In genomic region chr1:120072900-120073299, GRCm38 (mm10) we compare ENCODE assay signal across 8 mouse cellular contexts. TPM values are rescaled to one million over a fixed set of nuclear protein-coding genes. Genes with fewer than 3 reads are reported as not detected.
A peak's percentile ranks its signal among the peaks of the same experiment; 100 is the strongest.
DNase-seq lines count a peak whose midpoint lies in the region; ATAC-seq and TF ChIP-seq lines count a peak whose summit lies in the region.

No protein-coding gene starts in this region.

- H3K27me3 ChIP-seq in embryonic facial prominence, embryonic 15.5 days, result peaks cover 35% of the 10 kb centered on the region
- H3K27me3 ChIP-seq in hindbrain, embryonic 13.5 days, result peaks cover 51% of the 10 kb centered on the region
- H3K27me3 ChIP-seq in myocyte (ENCODE audit: control insufficient read depth, insufficient read depth, insufficient read length), result no peaks in the 10 kb centered on the region

- DNase-seq in ES-E14 (ENCODE audit: low read depth, low spot score) (no peak), liver (peak; percentile 45)
- DNase-seq in adrenal gland, postnatal 10 days, result peak; percentile 77
- DNase-seq in thymus, postnatal 14 days, result no peak

- in situ Hi-C loops in ES-E14 (cut with MboI; ENCODE audit: low sequenced_read_pairs in 2 of 2, unreplicated experiment in 2 of 2), result no loop called here

- H3ac ChIP-seq in myocyte (ENCODE audit: control insufficient read depth, insufficient read length), result peak overlapping the region; percentile 16

- ATAC-seq in embryonic facial prominence, embryonic 15.5 days (ENCODE audit: insufficient number of reproducible peaks, low FRiP score, low TSS enrichment, low read depth), result no peak
- ATAC-seq in hindbrain, embryonic 13.5 days (ENCODE audit: low FRiP score), result no peak
- ATAC-seq in inflammation-experienced regulatory T-cells, adult 6 months, result no peak

- H3K27ac ChIP-seq in ES-E14 (ENCODE audit: insufficient read depth, low read depth, low read length, poor library complexity, severe bottlenecking), result no peak overlapping the region
- H3K27ac ChIP-seq in embryonic facial prominence, embryonic 15.5 days (replicated peaks), result no peak overlapping the region
- H3K27ac ChIP-seq in hindbrain, embryonic 13.5 days, result no peak overlapping the region

- no peak for TF ChIP-seq POLR2A in myocyte (IDR thresholded peaks at IDR 0.05; ENCODE audit: insufficient read length, low read depth)

- H3K9me3 ChIP-seq in ES-E14 (ENCODE audit: control insufficient read depth, insufficient read depth, low read depth, low read length), result no peaks in the 10 kb centered on the region
- no peaks in the 10 kb centered on the region for H3K9me3 ChIP-seq in embryonic facial prominence, embryonic 15.5 days (replicated peaks)
- no peaks in the 10 kb centered on the region for H3K9me3 ChIP-seq in hindbrain, embryonic 13.5 days

- peaks cover 15% of the 10 kb centered on the region for H3K79me2 ChIP-seq in myocyte (ENCODE audit: control insufficient read depth, insufficient read depth)

- H3K9ac ChIP-seq in ES-E14 (ENCODE audit: insufficient read depth, low read depth, low read length, poor library complexity, severe bottlenecking), result peak overlapping the region; percentile 66; the same call in 1 of the 2 replicates
- no peak overlapping the region for H3K9ac ChIP-seq in embryonic facial prominence, embryonic 15.5 days
- peak overlapping the region; percentile 46 for H3K9ac ChIP-seq in hindbrain, embryonic 13.5 days

- H3K4me3 ChIP-seq in ES-E14 (ENCODE audit: insufficient read depth in 1 of 2, low read depth in 1 of 2, low read length in 2 of 2, poor library complexity in 1 of 2, severe bottlenecking in 1 of 2) (peak overlapping the region; percentile 69 to 70), myocyte (peak overlapping the region; percentile 59)
- H3K4me3 ChIP-seq in embryonic facial prominence, embryonic 15.5 days (replicated peaks), result peak overlapping the region; percentile 41
- peak overlapping the region; percentile 41 for H3K4me3 ChIP-seq in hindbrain, embryonic 13.5 days

- 10% methylated on average over 16 of the region's 16 CpGs for WGBS in embryonic facial prominence, embryonic 15.5 days
- 19% methylated on average over 16 of the region's 16 CpGs for WGBS in hindbrain, embryonic 13.5 days

- peaks cover 3% of the 10 kb centered on the region; the same call in 1 of the 2 replicates for H3K36me3 ChIP-seq in ES-E14 (ENCODE audit: control insufficient read depth, insufficient read depth, low read length, poor library complexity, severe bottlenecking)
- H3K36me3 ChIP-seq in embryonic facial prominence, embryonic 15.5 days, result no peaks in the 10 kb centered on the region
- no peaks in the 10 kb centered on the region for H3K36me3 ChIP-seq in hindbrain, embryonic 13.5 days
- no peaks in the 10 kb centered on the region for H3K36me3 ChIP-seq in myocyte (ENCODE audit: control insufficient read depth, insufficient read depth)

- H3K4me1 ChIP-seq in ES-E14 (ENCODE audit: control insufficient read depth in 2 of 2, insufficient read depth in 2 of 2, low read length in 2 of 2, poor library complexity in 1 of 2), result peaks cover 10 to 21% of the 10 kb centered on the region in 2 experiments
- H3K4me1 ChIP-seq in embryonic facial prominence, embryonic 15.5 days, result peaks cover 18% of the 10 kb centered on the region
- peaks cover 22% of the 10 kb centered on the region for H3K4me1 ChIP-seq in hindbrain, embryonic 13.5 days (replicated peaks)

- peak overlapping the region; percentile 75 for H3K4me2 ChIP-seq in embryonic facial prominence, embryonic 15.5 days (replicated peaks)
- H3K4me2 ChIP-seq in hindbrain, embryonic 13.5 days, result peak overlapping the region; percentile 76
- H3K4me2 ChIP-seq in myocyte (ENCODE audit: low read depth), result peak overlapping the region; percentile 84

TF ChIP-seq in ES-E14, 5 proteins besides CTCF, POLR2A, EP300 and RAD21:
- no peak for TF ChIP-seq MAFK (IDR thresholded peaks at IDR 0.05; ENCODE audit: insufficient read depth, low read depth, low read length)
- TF ChIP-seq CHD2 (IDR thresholded peaks at IDR 0.05; ENCODE audit: low read depth, low read length), result no peak
- no peak for TF ChIP-seq ZC3H11A (IDR thresholded peaks at IDR 0.05; ENCODE audit: borderline replicate concordance, low read depth, low read length)
- no peak for TF ChIP-seq ZNF384 (IDR thresholded peaks at IDR 0.05; ENCODE audit: low read depth, low read length)
- TF ChIP-seq HCFC1 (IDR thresholded peaks at IDR 0.05; ENCODE audit: borderline replicate concordance, insufficient read depth, low read length), result no peak

TF ChIP-seq in myocyte, 11 proteins besides CTCF, POLR2A, EP300 and RAD21:
- TF ChIP-seq MYOG (IDR thresholded peaks at IDR 0.05; ENCODE audit: control insufficient read depth in 1 of 3, insufficient read depth in 1 of 3, insufficient read length in 2 of 3, low read depth in 2 of 3), result no peak
- TF ChIP-seq CEBPB (IDR thresholded peaks at IDR 0.05; ENCODE audit: insufficient read depth, poor library complexity, severe bottlenecking), result no peak
- TF ChIP-seq TCF3 (IDR thresholded peaks at IDR 0.05; ENCODE audit: insufficient read length, low read depth), result no peak
- TF ChIP-seq TCF12 (IDR thresholded peaks at IDR 0.05; ENCODE audit: insufficient read depth, poor library complexity, severe bottlenecking), result no peak
- no peak for TF ChIP-seq USF1 (IDR thresholded peaks at IDR 0.05; ENCODE audit: low read depth)
- TF ChIP-seq SRF (IDR thresholded peaks at IDR 0.05; ENCODE audit: control insufficient read depth, insufficient read length, low read depth), result no peak

RNA-seq across cellular contexts. Expression of gene Tmem37, which starts 1.0 kb away (rescaled TPM):
- total RNA-seq in ES-E14 (2012; rRNA removed), result 15.1 and 26.7 TPM in 2 replicates
- 10 to 100 TPM; 24.6 to 25.8 TPM for total RNA-seq in adrenal gland, postnatal 10 days (2021)
- 9.9 and 11.4 TPM in 2 replicates for polyA plus RNA-seq in embryonic facial prominence, embryonic 15.5 days (2015; fragmentation: Nextera tagmentation; extraction: Ambion mirVana)
- 7.9 and 8.0 TPM in 2 replicates for polyA plus RNA-seq in hindbrain, embryonic 13.5 days (2015; fragmentation: Nextera tagmentation; extraction: Ambion mirVana)
- polyA plus RNA-seq in myocyte (2012; fragmentation: generic; extraction: Trizol), result 80.4 TPM
- polyA plus RNA-seq in inflammation-experienced regulatory T-cells, adult 6 months (2017; shearing (Covaris generic)), result 1 to 10 TPM in 1 of 3 experiments, under 1 TPM in 2; 0.86 to 4.5 (median 0.91) TPM

RNA-seq across cellular contexts. Expression of gene Dbi, which starts 48.0 kb away (rescaled TPM):
- total RNA-seq in ES-E14 (2012; rRNA removed), result 210 and 259 TPM in 2 replicates
- total RNA-seq in adrenal gland, postnatal 10 days (2021), result 1,000 to 10,000 TPM; 1,131 to 1,191 TPM
- 797 and 816 TPM in 2 replicates for polyA plus RNA-seq in embryonic facial prominence, embryonic 15.5 days (2015; fragmentation: Nextera tagmentation; extraction: Ambion mirVana)
- 1,104 and 1,361 TPM in 2 replicates for polyA plus RNA-seq in hindbrain, embryonic 13.5 days (2015; fragmentation: Nextera tagmentation; extraction: Ambion mirVana)
- polyA plus RNA-seq in myocyte (2012; fragmentation: generic; extraction: Trizol), result 698 TPM
- polyA plus RNA-seq in inflammation-experienced regulatory T-cells, adult 6 months (2017; shearing (Covaris generic)), result 100 to 1,000 TPM; 144 to 324 (median 146) TPM

RNA-seq across cellular contexts. Expression of gene 3110009E18Rik, which starts 48.1 kb away (rescaled TPM):
- 5.3 and 8.3 TPM in 2 replicates for total RNA-seq in ES-E14 (2012; rRNA removed)
- total RNA-seq in adrenal gland, postnatal 10 days (2021), result 10 to 100 TPM in 1 of 2 experiments, 1 to 10 TPM in 1; 9.9 to 12.4 TPM
- 17.9 and 19.1 TPM in 2 replicates for polyA plus RNA-seq in embryonic facial prominence, embryonic 15.5 days (2015; fragmentation: Nextera tagmentation; extraction: Ambion mirVana)
- polyA plus RNA-seq in hindbrain, embryonic 13.5 days (2015; fragmentation: Nextera tagmentation; extraction: Ambion mirVana), result 20.1 and 21.6 TPM in 2 replicates
- polyA plus RNA-seq in myocyte (2012; fragmentation: generic; extraction: Trizol), result 18.2 TPM
- polyA plus RNA-seq in inflammation-experienced regulatory T-cells, adult 6 months (2017; shearing (Covaris generic)), result 10 to 100 TPM; 23.2 to 27.8 (median 23.7) TPM

Comparison
In these comparisons a context has a peak if more than half of its experiments do, and no peak if none do; other contexts are left out.
1. DNase-seq: peak in adrenal gland, postnatal 10 days (single experiment) and liver (single experiment); none in ES-E14 (single experiment) and thymus, postnatal 14 days (single experiment).
2. Peak in every context shown above with its lines, with median percentiles within 50 percentile points of each other: H3K4me3 ChIP-seq and H3K4me2 ChIP-seq.